Mouse (Mus musculus): ENCODE data around the gene Sypl. TPM values are rescaled to one million over a fixed set of nuclear protein-coding genes. Genes with fewer than 3 reads are reported as not detected.

Gene Sypl
- total and polyA plus RNA-seq, 3 experiments, result 13.3 to 110 (median 52.8) TPM

DNA sequence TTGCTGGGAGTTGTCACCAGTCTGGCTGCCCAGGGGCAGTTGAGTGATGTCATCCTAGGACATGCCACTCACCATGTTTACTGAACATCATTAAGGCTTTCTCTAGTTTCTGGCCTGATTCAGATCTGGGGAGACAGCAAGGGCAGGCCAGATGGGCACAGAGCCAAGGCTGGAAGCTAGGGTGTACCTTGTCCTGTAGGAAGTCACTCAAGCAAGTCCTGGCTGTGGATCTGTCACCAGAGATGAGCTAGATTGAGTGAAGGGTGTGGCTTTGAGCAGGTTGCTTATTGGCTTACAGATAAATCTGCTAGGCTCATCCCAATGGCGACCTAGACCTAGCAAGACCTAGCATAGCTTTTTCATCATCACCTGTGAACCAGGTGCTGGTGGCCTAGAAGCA, 61.4 kb downstream of the Sypl start:
- no peaks in the 10 kb centered on the region for H3K9me3 ChIP-seq (replicated peaks; ENCODE audit: insufficient read depth, low read length)
- TF ChIP-seq USF2 (IDR thresholded peaks at IDR 0.05; ENCODE audit: borderline replicate concordance in 1 of 2, insufficient read depth in 1 of 2, low read depth in 1 of 2, low read length in 2 of 2), result no peak
- TF ChIP-seq JUND (IDR thresholded peaks at IDR 0.05; ENCODE audit: low read depth, low read length), result no peak
- no peak for TF ChIP-seq NELFE (IDR thresholded peaks at IDR 0.05; ENCODE audit: low read depth, low read length)
- no peak for TF ChIP-seq GATA1 (IDR thresholded peaks at IDR 0.05; ENCODE audit: low read depth, low read length)
- TF ChIP-seq TCF12 (IDR thresholded peaks at IDR 0.05; ENCODE audit: low read depth, low read length), result no peak
- TF ChIP-seq EP300 (IDR thresholded peaks at IDR 0.05; ENCODE audit: low read depth in 1 of 2, low read length in 2 of 2), result no peak
- TF ChIP-seq ZMIZ1 (IDR thresholded peaks at IDR 0.05; ENCODE audit: low read depth, low read length), result no peak
- no peak for TF ChIP-seq MEF2A (IDR thresholded peaks at IDR 0.05; ENCODE audit: extremely low read depth, insufficient replicate concordance, low read depth, low read length, poor library complexity, severe bottlenecking)
- TF ChIP-seq SIN3A (IDR thresholded peaks at IDR 0.05; ENCODE audit: low read length), result no peak
- no peak for TF ChIP-seq MAFK (IDR thresholded peaks at IDR 0.05; ENCODE audit: borderline replicate concordance, low read depth, low read length)
- no peak for TF ChIP-seq SMC3 (IDR thresholded peaks at IDR 0.05; ENCODE audit: low read depth, low read length)
- H3K4me1 ChIP-seq (ENCODE audit: control insufficient read depth in 1 of 2, insufficient read depth in 2 of 2, low read length in 2 of 2), result no peaks in the 10 kb centered on the region
- peaks cover 2 to 3% of the 10 kb centered on the region in 2 experiments for H3K27me3 ChIP-seq (ENCODE audit: control insufficient read depth in 1 of 2, insufficient read depth in 2 of 2, low read length in 2 of 2)
- no peak for DNase-seq (ENCODE audit: low read depth, low spot score)
- H3K4me3 ChIP-seq (ENCODE audit: control insufficient read depth in 1 of 2, insufficient read depth in 1 of 2, low read depth in 2 of 2, low read length in 2 of 2), result no peak overlapping the region
- H3K9ac ChIP-seq (ENCODE audit: control insufficient read depth, low read depth, low read length, poor library complexity, severe bottlenecking), result no peak overlapping the region
- no peaks in the 10 kb centered on the region for H3K79me2 ChIP-seq (ENCODE audit: control insufficient read depth, insufficient read depth, low read length, poor library complexity)
- no peaks in the 10 kb centered on the region for H3K36me3 ChIP-seq (ENCODE audit: control insufficient read depth in 1 of 2, insufficient read depth in 2 of 2, low read length in 2 of 2)
- no peak overlapping the region for H3K27ac ChIP-seq (ENCODE audit: control insufficient read depth, low read depth, low read length)

DNA sequence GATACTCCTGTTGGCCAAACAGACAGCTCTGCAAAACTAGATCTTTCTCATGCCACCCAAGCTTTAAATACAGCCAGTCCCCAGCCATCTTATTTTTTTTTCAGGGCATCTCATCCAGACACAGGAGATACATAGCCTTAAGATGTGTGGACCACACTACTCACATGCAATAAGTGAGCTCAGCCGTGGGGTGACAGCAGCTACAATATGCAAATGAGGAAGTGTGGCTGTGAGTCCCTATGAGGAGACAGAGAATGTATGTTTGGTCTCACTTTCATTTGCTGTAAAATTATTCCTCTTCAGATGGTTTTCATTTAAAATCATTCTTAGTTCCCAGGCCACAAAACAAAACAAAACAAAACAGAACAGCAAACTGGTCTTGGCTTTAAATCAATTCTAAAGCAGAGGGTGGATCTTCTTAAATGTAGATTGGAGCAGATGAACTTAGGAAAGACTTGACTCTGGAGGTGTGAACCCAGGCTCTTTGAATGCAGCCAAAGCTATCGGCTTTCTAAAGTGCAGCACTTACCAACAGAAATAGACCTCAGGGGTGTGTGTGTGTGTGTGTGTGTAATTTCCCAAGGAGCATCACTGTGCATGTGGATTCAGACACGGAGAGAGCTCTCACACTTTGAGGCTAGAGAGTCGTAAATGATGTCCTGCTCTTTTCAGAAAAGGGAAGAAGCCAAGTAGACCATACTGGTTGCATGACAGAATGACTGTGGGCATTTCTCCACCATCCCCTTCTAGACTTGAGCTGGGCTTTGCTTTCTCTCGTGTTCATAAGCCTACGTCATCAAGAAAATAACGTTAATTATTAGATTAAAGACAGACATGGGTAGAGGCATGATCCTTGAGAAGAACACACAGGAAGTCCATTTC, 63.4 kb downstream of the Sypl start:
- TF ChIP-seq ELF1 (IDR thresholded peaks at IDR 0.05; ENCODE audit: low read depth, low read length) (no peak), GABPA (IDR thresholded peaks at IDR 0.05; ENCODE audit: low read depth, low read length) (no peak), SIN3A (IDR thresholded peaks at IDR 0.05; ENCODE audit: low read length) (no peak)
- no peak overlapping the region for H3K9ac ChIP-seq (ENCODE audit: control insufficient read depth, low read depth, low read length, poor library complexity, severe bottlenecking)
- H3K79me2 ChIP-seq (ENCODE audit: control insufficient read depth, insufficient read depth, low read length, poor library complexity), result no peaks in the 10 kb centered on the region
- peak overlapping the region; percentile 24 to 31; a peak in 1 of 4 replicates for H3K4me3 ChIP-seq (ENCODE audit: control insufficient read depth in 1 of 2, insufficient read depth in 1 of 2, low read depth in 2 of 2, low read length in 2 of 2)
- no peaks in the 10 kb centered on the region for H3K36me3 ChIP-seq (ENCODE audit: control insufficient read depth in 1 of 2, insufficient read depth in 2 of 2, low read length in 2 of 2)
- peaks cover 0 to 2% of the 10 kb centered on the region in 2 experiments; a peak in 2 of 4 replicates for H3K27me3 ChIP-seq (ENCODE audit: control insufficient read depth in 1 of 2, insufficient read depth in 2 of 2, low read length in 2 of 2)
- DNase-seq (ENCODE audit: low read depth, low spot score), result peak; percentile 55
- H3K4me1 ChIP-seq (ENCODE audit: control insufficient read depth in 1 of 2, insufficient read depth in 2 of 2, low read length in 2 of 2), result no peaks in the 10 kb centered on the region
- H3K9me3 ChIP-seq (replicated peaks; ENCODE audit: insufficient read depth, low read length), result no peaks in the 10 kb centered on the region
- H3K27ac ChIP-seq (ENCODE audit: control insufficient read depth, low read depth, low read length), result no peak overlapping the region
